Mouse (Mus musculus) R1 (cell line): ENCODE measurements at regions not wholly inside any gene's neighbourhood (a gene's known extent, or its start where the extent isn't known, plus 50 kb on each side); places are given as distances from the start of the nearest gene placed in this dataset.
A peak's percentile ranks its signal among the peaks of the same experiment; 100 is the strongest.
"Not testable (repeated sequence)": the region's sequence is repeated elsewhere in the genome, so short reads cannot be mapped to it uniquely, and the experiment has no call there.

Experiments used
- DNase-seq: peaks from one replicate; pipeline ENCODE4 v3.0.0-alpha.2; 2018; ENCODE audit warnings: low read depth, low spot score

DNA sequence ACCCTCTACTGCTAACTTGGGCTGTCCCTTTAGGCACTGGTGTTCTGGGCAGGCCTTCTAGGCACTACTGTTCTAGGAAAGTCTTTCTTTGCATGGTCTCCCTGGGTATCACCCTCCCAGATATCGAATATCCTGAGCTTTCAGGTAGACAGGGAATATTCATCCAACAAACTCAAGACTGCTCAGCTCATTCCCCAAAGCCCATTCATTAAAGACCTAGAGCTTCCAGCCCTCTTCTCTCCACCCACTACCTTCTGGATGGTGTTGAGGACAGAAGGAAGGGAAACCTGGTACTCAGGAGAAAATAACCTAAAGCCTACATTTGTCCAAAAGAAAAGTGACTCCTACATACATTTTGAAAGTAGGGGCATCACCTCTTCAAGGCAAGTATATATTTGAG lies 420.0 kb downstream of the Tcerg1l start:
- no peak for DNase-seq

DNA sequence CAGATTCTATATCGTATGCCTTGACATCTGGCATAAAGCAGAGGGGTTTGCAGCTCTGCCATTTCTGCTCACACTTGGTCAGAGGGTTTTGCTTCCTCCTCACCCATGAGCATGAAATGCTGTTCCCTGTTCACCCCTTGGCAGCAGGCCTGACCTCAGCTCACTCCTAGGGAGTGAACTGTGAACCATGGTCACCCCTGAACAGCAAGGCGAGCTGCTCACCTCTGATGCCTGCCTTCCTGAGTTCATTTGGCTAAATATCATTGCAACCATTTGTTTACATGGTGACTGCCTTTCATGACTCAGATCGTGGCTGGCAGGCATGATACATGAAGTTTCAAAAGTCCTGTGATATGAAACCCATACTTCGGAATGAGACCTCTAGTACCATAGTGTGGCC lies 418.2 kb downstream of the Tcerg1l start:
- DNase-seq, result no peak

DNA sequence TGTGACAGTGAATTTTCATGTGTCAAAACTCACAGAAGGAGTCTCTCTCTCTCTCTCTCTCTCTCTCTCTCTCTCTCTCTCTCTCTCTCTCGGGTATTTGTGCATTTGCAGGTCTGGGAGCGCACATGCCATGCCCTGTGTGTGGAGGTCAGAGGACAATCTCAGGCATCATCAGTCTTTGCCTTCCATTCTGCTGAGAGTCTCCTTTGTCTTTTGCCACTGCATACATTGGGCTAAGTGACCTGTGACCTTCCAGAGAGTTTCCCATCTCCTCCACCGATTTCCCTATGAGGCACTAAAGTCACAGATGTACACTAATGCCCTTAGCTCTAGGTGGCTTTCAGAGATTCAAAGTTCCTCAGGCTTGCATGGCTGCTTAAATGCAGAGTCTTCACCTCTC lies 391.7 kb downstream of the Tcerg1l start:
- no peak for DNase-seq

DNA sequence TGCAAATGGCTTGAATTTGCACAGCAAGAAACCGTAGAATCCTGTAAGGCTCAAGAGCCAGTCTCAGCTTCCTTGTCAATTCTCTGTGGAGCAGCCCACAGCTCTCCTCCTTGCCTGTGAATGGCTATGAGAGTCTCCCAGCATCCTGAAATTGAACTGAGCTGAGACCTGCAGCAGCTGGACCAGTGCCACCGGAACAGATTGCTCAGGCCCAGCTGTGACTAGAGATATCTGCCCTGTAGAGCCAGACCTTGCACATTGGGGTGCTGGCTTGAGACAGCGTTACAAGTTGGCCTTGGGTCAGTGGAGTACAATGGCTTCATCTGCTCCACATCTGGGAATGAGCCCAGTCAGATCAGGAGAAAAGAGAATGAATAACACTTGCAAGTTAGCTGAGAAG lies 390.6 kb downstream of the Tcerg1l start:
- no peak for DNase-seq

DNA sequence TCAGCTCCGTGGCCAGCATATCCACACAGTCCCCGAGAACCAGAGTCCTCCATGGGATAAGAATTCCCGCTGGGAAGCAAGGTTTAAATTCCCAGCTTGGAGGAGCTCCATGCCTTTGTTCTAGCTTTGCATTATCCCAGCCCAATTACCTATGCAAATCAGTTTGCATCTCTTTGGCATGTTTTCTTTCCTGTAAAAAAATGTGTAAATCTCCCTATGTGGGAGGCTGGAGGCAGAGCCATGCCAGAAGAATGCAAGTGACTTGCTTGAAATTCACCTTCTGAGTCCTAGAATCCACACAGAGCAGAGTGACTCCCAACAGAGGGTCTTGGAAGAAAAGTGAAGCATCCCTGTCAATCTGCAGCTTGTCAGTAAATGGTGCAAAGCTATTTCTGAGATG lies 388.9 kb downstream of the Tcerg1l start:
- peak; percentile 25 for DNase-seq

DNA sequence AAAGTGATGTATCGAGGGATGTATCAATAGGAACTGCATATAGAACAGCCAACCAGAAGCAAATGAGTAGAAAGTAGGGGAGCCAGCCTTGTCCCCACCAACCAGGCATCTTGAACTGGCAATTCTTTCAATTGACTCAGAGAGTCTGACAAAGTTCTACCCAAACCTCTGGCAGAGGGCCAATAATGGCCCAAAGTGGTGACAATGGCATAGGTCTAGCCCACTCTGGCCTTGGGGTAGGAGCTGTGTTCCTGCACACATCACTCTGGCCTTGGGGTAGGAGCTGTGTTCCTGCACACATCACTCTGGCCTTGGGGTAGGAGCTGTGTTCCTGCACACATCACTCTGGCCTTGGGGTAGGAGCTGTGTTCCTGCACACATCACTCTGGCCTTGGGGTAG lies 373.5 kb downstream of the Tcerg1l start:
- DNase-seq, result not testable (repeated sequence)

DNA sequence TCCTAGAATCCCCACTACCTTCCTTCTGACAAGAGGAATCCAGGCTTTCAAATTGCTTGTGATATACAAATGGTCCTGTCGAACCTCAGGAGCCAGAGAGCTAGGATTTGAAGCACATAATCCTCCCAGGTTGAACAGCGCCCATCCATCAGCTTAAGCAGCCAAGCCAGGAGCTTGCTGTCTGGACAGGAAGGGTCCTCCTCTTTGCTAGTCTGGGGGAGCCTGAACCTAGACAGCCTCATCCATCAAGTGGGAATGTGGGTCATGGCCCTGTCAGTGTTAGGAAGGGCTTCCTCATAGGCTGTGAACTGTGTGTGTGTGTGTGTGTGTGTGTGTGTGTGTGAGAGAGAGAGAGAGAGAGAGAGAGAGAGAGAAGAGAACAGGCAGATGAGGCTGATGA lies 345.8 kb downstream of the Tcerg1l start:
- DNase-seq, result no peak

DNA sequence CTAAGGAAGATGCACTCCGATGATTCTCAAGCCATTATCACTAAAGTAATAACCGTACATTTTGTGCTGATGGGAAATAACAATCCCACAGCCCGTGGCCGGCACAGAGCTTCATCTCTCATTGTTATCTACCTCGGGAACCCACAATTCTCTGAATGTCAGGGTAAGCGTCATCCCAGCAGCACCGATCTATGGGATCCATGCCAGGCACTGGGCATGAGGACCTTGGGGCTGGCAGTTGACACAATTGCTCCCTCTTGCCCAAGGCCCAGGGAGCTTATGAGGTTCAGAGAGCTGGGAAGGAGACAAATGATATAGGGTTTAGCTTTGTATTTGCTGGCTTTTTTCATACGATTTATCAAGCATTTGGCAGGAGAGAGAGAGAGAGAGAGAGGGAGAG lies 342.8 kb downstream of the Tcerg1l start:
- no peak for DNase-seq

DNA sequence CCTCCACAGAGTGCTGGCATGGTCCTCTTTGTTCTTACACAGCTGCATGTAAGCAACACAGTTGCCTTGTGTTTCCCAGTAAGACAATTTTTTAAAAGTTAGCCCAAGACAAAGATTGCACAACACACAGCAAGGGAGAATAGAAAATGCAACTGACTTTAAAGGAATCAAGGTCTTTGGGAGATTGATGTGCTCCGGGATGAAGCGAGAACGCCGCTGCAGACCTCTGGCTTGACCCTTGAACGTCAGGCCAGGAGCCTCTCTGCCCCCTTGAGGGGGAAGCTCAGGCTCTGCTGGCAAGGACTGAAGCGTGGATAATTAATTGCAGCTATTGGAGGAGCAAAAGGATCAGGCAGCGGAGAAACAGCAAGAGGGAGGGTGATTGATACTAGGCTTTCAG lies 336.4 kb downstream of the Tcerg1l start:
- no peak for DNase-seq

DNA sequence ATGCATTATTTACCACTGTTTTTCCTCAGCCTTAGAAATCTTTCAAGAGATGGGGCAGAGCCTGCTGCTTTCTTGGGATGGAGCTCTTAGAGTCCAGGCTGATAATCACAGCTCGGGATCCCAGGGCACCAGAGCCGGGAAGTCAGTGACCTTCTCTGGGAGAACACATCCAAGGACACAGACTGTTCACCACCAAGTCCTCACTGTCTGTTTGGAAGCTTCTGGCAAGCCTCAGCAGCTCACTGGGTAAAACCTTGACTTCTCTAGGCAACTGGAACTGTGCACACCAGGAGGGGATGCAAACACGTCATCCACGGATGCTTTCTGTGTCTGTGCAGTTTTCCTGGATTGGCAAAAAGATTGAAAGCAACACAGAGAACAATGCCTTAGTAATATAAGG lies 330.6 kb downstream of the Tcerg1l start:
- peak; percentile 6 for DNase-seq

DNA sequence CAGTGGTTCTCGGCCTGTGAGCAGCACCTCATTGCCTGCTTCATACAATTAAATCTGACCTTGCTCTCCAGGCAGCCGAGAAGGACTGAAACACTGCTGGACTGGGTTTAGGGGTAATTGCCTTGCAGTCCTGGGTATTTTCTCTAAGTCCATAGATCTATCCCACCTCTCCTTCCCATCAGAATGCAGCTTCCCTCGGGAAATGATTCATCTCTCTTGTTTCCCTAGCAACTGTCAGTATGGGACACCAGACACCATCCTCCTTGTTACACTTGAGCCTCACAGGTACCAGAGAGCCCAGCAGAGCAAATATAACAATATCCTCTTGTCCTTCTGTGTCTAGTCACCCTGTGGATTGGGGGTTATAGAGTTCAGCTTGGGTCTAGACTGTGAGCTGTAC lies 322.3 kb downstream of the Tcerg1l start:
- DNase-seq, result no peak

DNA sequence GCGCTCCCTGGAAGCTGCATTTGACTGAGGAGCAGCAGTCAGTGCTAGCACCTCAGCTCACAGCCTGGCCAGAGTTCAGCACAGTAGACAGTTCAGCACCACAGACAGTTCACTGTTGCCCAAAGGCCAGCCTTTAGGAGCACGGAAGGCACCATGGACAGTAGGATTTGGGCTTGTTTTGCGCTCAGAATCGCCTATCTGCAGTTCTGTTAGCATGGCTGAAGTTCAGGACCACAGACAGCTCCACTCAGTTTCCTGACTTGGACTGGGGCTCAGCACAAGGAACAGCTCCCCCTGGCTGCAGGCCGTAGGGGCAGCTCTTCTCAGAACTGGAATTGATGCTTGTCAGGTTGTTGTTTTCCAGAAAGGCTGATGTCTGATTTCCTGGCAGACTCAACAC lies 313.6 kb downstream of the Tcerg1l start:
- DNase-seq, result peak; percentile 95

DNA sequence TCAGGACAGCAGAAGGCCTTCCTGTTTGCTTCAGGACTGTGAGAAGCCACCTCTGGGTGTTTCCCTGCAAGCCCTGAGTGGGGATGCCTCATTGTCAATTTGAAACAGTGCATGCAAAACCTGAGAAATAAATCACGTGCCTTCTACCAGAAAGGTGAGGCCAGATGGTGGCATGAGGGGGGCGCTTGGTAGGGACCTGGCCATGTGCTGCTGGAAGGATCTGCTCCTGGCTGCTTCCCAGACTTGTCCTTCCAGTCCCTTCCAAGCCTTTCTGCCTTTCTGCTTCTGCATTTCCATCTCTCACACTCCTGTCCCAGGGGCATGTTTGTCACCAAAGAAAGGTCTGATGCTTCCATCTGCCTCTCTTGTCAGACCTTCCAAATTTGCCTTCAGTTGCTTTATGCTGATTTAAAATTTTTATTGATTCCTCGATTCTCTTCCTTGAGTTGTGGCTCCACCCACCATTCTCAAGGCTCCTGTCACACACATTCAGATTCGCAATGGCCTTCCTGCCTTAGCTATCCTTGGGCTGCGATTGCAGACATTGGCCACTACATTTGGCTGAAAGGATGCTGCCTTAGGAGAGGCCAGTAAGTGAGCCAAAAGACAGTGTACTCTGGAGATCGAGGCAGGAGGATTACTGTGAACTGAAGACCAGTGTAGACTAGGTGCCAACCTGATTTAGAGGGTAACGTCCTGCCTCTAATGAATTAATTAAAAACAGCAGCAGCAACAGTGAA lies 289.9 kb downstream of the Tcerg1l start:
- DNase-seq, result no peak

DNA sequence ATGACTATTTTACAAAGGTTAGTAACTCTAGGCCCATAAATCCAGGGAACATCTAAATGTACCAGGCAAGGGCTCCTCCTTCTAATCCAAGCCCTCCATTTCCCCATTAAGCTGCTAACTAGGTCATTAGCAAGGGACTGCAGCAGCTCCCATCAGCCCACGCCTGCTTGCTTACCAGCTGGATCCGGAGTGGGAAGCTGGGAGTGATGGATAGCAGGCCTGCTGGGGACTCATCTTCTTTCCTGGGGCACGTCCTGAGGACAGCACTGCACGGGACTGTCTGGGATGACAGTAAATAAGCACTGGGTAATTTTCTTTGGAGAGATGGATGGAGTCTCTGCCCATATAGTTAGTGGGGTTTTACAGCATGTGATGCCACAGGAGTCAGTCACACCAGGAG lies 276.0 kb downstream of the Tcerg1l start:
- no peak for DNase-seq

DNA sequence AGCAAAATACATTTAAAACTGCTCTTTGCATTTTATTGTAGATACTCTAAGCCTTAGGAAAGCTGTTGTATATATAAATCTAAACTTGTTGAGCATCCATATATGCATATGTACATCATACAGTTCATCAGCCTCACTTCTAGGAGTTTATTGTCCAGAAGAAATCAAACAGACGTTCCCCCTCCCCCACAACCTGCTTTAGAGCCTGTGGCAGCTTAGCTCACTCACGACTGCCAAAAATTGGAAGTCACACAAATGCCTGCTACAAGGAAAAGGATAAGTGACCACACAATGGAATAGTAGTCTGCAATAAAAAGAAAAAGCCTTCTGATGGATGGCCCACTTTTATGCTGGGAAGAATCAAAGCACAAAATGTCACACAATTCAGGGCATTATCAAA lies 267.8 kb downstream of the Tcerg1l start:
- DNase-seq, result no peak

DNA sequence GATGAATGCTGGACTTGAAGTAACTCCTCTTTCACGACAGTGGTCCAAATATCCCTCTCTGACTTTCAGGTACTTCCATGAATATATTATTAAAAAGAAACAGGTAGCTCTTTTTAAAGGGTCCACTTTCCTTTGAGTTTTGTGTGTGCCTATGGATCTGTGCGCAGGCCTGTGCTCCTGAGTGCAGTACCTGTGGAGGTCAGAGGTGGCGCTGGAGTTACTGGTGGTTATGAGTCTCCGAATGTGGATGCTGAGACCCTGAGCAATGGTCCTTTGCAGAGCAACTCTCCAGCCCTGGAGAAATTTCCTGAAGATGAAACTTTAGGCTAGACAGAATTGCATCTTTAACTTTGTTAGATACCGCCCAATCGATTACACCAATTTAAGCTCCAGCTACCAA lies 264.1 kb downstream of the Tcerg1l start:
- DNase-seq, result peak; percentile 53

DNA sequence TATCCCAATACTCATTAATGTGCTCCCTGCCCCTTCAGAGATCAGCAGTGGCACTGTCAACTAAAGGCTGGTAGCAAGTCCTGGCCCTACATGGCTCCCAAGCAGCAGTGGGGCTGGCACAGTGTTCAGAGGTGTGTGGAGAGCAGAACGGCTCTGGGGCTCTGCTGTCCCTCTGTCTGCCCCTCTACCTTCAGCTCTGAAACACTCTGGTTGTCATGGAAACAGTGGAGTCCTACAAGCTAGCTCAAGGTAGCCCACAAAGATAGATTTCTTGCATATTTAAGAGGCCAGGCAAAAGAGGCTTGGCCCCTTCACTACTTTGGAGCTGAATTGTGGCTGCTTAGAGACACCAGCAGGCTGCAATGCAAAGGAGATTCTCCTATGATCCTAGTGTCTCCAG lies 259.6 kb downstream of the Tcerg1l start:
- DNase-seq, result peak; percentile 42

DNA sequence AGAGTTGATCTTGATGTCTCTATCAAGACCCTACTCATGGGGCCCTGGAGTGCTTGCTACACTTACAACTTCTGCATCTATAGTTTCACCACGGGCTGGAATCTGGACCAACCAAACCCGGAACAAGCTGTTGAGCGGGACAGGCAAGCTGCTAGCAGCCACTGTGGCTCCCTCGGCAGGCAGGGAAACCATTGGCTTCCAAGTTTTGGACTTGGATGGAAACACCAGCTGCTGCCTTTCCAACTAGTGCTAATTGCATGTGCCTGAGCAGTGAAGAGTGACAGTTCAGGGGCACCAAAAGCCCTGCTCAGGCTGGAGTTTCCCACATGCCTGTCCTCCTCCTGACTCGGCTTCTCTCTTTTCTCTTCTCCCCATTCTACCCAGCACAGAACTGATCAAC lies 257.8 kb downstream of the Tcerg1l start:
- DNase-seq, result no peak

DNA sequence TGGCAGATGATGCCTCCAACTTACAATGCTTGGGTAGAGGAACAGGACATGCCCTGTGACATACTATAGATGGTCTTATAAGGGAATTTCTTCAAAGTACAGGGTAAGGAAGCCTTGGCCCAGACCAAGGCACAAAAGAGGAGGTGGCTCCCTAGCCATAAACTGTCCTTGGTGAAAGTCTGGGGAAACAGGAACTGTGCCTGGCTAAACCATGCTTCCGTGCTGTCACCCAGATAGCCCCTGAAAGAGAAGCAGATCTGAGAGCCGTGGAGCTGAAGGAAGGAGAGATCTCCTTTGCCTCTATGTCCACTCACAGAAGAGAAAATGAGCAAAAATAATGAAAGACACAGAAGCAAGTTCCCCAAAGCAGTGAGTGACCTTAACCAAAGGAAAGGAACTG lies 248.0 kb downstream of the Tcerg1l start:
- DNase-seq, result no peak

DNA sequence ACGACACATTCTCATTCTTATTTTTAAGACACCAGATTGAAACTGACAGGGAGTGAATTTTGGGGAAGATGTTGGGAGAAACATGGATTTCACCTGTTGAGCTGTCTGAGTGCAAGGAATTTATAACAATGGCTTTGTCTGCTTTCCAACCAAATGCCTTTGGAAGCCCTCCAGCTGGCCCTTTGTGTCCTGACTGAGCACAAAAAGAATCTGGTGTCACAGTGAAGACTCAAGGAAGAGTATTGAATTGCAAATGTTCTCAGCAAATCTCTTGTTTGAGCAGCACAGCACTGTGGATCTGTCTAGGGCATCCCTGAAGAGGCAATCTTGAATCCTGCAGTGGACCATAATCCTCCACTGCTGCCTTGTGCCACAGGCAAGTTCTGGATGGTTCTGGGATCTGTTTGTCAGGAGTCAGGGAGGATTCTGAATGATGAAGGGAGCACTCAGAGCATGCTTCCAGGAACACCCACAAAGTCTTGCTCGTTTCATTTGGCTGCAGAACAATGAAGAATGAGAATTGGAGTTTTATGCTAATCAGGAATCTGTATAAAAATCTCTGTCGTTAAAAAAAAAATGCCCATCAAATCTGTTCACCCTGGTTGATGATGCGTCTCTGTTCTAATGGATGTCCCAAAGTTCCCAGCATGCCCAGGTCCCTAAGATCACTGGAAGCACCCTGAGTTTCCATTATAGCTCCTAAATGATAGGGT lies 243.9 kb downstream of the Tcerg1l start:
- DNase-seq, result peak; percentile 95
